Mouse (Mus musculus) neural tube, embryonic 10.5 days (tissue): ENCODE data around the gene Mum1.

Experiments
- DNase-seq: peaks from one replicate; pipeline ENCODE4 v3.0.0-alpha.2; 2017; ENCODE audit warnings: low spot score; ENCODE audit errors: extremely low spot score

Gene Mum1

DNA sequence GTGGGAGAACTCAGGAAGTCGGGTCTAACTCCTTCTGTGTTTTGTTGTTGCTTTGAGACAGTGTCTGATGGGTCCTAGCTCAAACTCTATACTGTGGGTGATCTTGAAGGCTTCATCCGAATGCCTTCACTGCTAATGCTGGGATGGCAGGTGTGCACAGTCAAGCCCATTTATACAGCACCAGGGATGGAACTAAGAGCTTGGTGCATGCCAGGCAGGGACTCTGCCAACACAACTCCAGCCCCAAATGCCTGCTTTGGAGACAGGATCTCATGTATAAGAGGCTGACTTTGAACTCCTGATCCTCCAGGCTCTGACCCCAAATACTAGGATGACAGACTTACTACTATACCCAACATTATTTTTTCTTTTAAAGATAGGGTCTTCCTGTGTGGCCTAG, 23.8 kb downstream of the Mum1 start:
- DNase-seq, result no peak

- no peak for DNase-seq
Observed at GRCm38 (mm10) chr10:80250573-80250972, 24.3 kb downstream of the Mum1 start.

- no peak for DNase-seq
Observed at GRCm38 (mm10) chr10:80252011-80252410, 25.8 kb downstream of the Mum1 start.

GRCm38 (mm10) chr10:80252493-80253274, 26.4 kb downstream of the Mum1 start:
- no peak for DNase-seq

- DNase-seq, result no peak
Observed at GRCm38 (mm10) chr10:80253551-80253950, 27.3 kb downstream of the Mum1 start.

- no peak for DNase-seq
Observed at GRCm38 (mm10) chr10:80254331-80255297, 28.4 kb downstream of the Mum1 start.

- no peak for DNase-seq
Observed at GRCm38 (mm10) chr10:80255881-80256535, 29.8 kb downstream of the Mum1 start.

DNA sequence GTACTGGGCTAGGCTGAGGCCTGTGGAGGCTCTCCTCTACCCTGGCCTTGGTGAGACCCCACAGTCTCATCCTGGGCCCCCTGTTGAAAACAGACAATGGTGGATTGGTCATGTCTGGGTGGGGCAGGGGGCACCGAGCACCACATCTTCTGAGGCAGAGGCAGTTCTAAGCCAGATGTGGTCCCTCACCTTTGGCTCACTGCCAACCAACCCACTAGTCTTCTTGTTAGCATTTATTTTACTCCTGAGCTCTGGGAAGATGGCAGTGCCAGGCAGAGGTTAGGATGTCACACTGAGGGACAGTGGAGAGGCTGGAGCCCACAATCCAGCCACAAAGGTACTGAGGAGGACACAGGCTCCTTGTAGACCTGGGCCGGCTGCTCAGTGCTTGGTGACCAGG, 31.7 kb downstream of the Mum1 start:
- no peak for DNase-seq

DNA sequence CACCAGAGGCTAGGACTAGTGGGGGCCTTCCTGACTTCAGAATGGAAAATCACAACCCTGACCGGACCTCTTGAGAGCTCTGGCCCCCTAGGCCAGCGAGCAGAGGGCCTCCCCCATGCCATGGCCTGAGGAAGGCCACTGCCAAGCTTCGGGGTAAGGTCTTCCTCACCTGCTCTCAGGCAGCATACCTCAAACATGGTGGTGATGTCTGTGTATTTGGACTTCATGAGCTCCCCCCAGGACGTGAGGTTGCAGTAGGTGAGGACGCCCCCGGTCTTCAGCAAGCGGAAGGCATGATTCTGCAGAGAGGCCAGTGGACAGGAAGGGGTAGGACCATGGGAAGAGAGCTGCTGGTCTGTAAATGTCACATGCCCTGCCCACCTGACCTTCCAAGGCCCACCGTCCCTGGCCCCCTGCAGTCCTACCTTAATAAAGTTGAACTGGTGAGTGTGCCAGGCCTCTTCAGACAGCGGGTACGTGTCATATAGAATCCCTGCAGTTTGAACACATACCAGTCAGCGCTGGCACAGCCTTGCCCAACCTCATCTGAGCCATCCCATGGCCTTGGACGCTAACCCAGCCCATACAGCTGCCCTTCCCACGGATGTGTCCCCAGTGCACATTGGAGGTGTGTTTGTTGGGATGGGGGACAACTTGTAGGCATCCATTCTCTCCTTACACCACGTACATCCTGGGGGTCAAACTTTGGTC, 32.7 kb downstream of the Mum1 start:
- no peak for DNase-seq

GRCm38 (mm10) chr10:80259463-80259805, 33.2 kb downstream of the Mum1 start:
- no peak for DNase-seq

GRCm38 (mm10) chr10:80259861-80260641, 33.8 kb downstream of the Mum1 start:
- peak; percentile 58 for DNase-seq

- peak; percentile 96 for DNase-seq
Observed at GRCm38 (mm10) chr10:80260642-80261584, 34.7 kb downstream of the Mum1 start, which contains the start of the genes Gamt and Dazap1. Gamt (minus strand) TSS chr10:80261012. Dazap1 (plus strand) TSS chr10:80261486.

DNA sequence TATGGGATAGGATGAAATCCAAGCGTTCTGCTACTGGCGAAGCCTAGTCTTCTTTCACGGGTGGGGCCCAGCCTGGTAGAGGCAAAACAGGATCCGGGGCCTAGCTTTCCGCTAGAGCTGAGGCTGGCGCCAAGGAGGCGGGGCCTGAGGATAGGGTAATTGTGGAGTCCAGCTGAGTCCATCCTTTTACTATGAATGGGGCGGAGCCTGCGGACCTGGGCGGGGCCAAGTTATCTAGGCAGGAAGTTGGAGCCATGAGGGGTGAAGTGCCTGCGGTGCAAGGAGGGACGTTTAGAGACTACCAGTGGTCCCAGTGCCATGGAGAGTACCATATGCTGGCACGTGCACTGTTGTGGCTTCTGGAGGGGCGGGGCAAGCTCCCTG, 35.3 kb downstream of the Mum1 start:
- peak; percentile 91 for DNase-seq

DNA sequence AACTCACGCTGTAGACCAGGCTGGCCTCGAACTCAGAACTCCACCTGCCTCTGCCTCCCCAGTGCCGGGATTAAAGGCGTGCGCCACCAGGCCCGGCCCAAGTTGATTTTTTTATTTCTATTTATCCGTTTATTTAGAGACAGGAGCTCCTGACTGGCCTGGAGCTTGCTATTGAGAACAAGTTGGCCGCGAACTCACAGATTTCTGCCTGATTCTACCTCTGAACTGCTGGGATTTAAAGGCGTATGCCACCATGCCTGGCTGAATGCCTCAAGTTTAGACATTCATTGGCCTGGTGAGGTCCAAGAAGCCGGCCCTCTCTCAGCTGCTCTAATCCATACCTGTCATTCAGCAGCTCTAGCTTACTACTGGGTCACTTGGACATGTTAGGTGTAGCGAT, 35.9 kb downstream of the Mum1 start:
- no peak for DNase-seq

- no peak for DNase-seq
Observed at GRCm38 (mm10) chr10:80262776-80263365, 36.6 kb downstream of the Mum1 start.

- peak; percentile 96 for DNase-seq
Observed at GRCm38 (mm10) chr10:80264341-80265148, 38.3 kb downstream of the Mum1 start.

DNA sequence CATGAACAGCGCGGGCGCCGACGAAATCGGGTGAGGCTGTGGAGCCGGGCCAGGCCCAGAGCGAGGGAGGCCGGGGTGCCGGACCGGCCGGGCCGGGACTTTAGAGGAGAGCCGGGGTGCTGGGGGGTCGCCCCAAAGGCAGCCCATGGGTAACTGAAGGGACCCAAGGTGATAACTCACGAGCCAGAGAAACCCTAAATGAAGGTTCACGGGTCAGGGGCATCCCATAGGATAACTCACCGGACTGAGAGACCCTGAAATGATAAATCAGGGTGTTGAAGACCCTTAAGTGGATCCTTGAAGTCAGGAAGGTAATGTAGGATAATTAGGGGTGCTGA, 38.9 kb downstream of the Mum1 start:
- no peak for DNase-seq

DNA sequence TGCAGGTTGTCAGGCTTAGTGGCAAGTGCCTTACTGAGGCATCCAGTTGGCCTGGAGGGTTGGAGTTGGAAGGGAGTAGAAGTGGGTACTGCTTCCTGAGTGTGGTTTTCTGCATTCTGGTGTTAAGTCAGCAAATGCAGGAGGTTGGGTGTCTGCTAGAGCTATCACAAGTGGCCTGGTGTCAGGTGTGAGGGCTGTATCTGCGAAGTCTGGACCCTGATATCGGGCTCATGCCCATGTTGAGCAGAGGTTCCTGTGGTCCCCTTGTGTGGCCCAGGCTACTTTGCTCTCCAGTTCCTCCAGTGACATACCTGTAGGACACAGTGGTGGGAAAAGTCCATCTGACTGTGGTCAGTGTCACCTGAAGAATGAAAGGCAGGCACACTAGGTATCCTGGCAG, 43.9 kb downstream of the Mum1 start:
- no peak for DNase-seq
